Mouse (Mus musculus) liver, embryonic 14.5 days (tissue): ENCODE results near the gene Hipk4.

Experiments used
- CTCF ChIP-seq: IDR thresholded peaks from 2 replicates; pipeline ENCODE4 v1.5.1; 2016; ENCODE audit warnings: antibody characterized with exemption, low read depth, control low read depth
- EP300 ChIP-seq: IDR thresholded peaks from 2 replicates; pipeline ENCODE4 v1.6.1; 2016; ENCODE audit warnings: antibody characterized with exemption, low read depth

GRCm38 (mm10) chr7:27483860-27484259, 39.2 kb upstream of the Hipk4 start:
- TF ChIP-seq CTCF, result no peak
- no peak for TF ChIP-seq EP300
